Mouse (Mus musculus) forebrain, embryonic 13.5 days (tissue): ENCODE measurements around the gene Fam189a1. TPM values are rescaled to one million over a fixed set of nuclear protein-coding genes. Genes with fewer than 3 reads are reported as not detected.

Experiments used
- ATAC-seq: fragments of 200-750 bp; cut with Nextera tagmentation; 2 replicates; pipeline ENCODE4 v1.8.0; 2017
- H3K27ac ChIP-seq: fragments of 300-500 bp; sonication (generic); 2 replicates; pipeline ENCODE4 v1.5.1; 2015; ENCODE audit warnings: inconsistent platforms, mild to moderate bottlenecking, moderate library complexity
- H3K27me3 ChIP-seq: fragments of 300-500 bp; sonication (generic); 2 replicates; pipeline ENCODE4 v1.6.1; 2015; ENCODE audit warnings: mild to moderate bottlenecking, inconsistent platforms
- H3K36me3 ChIP-seq: fragments of 300-500 bp; sonication (generic); 2 replicates; pipeline ENCODE4 v1.6.1; 2015; ENCODE audit warnings: mild to moderate bottlenecking, inconsistent platforms; ENCODE audit not compliant: poor library complexity, severe bottlenecking
- H3K4me1 ChIP-seq: fragments of 300-500 bp; sonication (generic); 2 replicates; pipeline ENCODE4 v1.6.1; 2015; ENCODE audit warnings: inconsistent platforms
- H3K4me2 ChIP-seq: fragments of 300-500 bp; sonication (generic); 2 replicates; pipeline ENCODE4 v1.6.1; 2015; ENCODE audit warnings: inconsistent platforms, mild to moderate bottlenecking, moderate library complexity
- H3K4me3 ChIP-seq: fragments of 300-500 bp; sonication (generic); 2 replicates; pipeline ENCODE4 v1.5.1; 2015; ENCODE audit warnings: mild to moderate bottlenecking, inconsistent platforms
- H3K9ac ChIP-seq: fragments of 300-500 bp; sonication (generic); 2 replicates; pipeline ENCODE4 v1.6.1; 2015; ENCODE audit warnings: mild to moderate bottlenecking, inconsistent platforms
- H3K9me3 ChIP-seq: fragments of 300-500 bp; sonication (generic); replicated peaks from 2 replicates; pipeline ENCODE4 v1.6.1; 2016; ENCODE audit warnings: inconsistent platforms
- WGBS: fragments of 180-500 bp; shearing (Covaris S2); methylation state at CpG from one replicate; pipeline ENCODE4 v1.1.7; 2015; 5-methylcytosine and 5-hydroxymethylcytosine counted together
- polyA plus RNA-seq: library from polyadenylated mRNA; unstranded; fragments of >200 nt; fragmentation: Nextera tagmentation; extraction: Ambion mirVana; gene quantifications from 2 replicates; pipeline ENCODE4 v1.2.1, GENCODE M21; 2015

The Fam189a1 gene
- polyA plus RNA-seq, 1 experiment from 2014 or later = 3.0 TPM

DNA sequence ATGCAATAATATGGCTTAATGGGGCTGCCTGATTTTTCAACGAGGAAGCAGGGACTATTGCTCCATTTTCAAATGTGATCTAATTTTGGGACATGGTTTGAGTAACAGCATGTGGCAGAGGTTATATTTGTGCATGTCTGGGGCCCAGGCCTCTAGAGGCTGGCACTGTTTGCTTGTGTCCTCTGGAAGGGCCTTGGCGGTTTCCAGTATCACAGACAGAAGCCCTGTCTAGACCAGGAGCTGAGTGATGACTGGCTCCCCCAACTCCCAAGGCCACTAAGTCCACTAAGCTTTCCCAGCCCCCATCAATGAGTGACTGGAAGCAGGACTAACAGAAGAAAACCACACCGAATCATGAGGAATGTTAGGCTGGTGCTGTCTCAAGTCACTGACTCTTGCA is 265.2 kb downstream of the Fam189a1 start:
- Histone ChIP-seq H3K36me3 (no peaks in the 10 kb centered on the region), H3K27ac (no peak overlapping the region), H3K27me3 (peaks cover 5% of the 10 kb centered on the region; the same call in 1 of the 2 replicates), H3K4me3 (no peak overlapping the region), H3K4me2 (no peak overlapping the region), H3K9me3 (no peaks in the 10 kb centered on the region), H3K9ac (no peak overlapping the region), H3K4me1 (peaks cover 12% of the 10 kb centered on the region)
- 83% methylated on average over 3 of the region's 3 CpGs for WGBS
- no peak for ATAC-seq

DNA sequence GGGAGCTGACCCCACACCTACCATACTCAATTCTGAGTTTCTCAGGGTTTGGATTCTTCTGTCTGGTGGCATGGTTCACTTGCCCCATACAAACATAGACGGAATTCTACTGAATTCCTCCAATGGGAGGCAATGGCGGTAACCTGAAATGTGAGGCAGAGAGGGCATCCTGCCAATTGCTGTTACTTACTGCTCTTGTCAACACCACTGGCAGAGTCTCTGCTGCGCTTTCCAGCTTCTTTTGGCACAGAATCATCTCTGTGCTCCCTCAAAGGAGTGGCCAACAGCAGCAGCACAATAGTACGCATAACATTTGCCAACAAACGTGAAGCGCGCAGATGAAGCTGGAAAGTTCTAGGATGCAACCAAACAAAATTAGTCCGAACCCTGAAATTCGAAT is 266.5 kb downstream of the Fam189a1 start:
- Histone ChIP-seq H3K27me3 (peaks cover 5% of the 10 kb centered on the region; the same call in 1 of the 2 replicates), H3K4me3 (no peak overlapping the region), H3K9ac (no peak overlapping the region), H3K4me2 (no peak overlapping the region), H3K36me3 (no peaks in the 10 kb centered on the region), H3K4me1 (peaks cover 12% of the 10 kb centered on the region), H3K27ac (no peak overlapping the region), H3K9me3 (no peaks in the 10 kb centered on the region)
- peak; percentile 78; the same call in 1 of the 2 replicates for ATAC-seq
- WGBS = 70% methylated on average over 9 of the region's 9 CpGs

DNA sequence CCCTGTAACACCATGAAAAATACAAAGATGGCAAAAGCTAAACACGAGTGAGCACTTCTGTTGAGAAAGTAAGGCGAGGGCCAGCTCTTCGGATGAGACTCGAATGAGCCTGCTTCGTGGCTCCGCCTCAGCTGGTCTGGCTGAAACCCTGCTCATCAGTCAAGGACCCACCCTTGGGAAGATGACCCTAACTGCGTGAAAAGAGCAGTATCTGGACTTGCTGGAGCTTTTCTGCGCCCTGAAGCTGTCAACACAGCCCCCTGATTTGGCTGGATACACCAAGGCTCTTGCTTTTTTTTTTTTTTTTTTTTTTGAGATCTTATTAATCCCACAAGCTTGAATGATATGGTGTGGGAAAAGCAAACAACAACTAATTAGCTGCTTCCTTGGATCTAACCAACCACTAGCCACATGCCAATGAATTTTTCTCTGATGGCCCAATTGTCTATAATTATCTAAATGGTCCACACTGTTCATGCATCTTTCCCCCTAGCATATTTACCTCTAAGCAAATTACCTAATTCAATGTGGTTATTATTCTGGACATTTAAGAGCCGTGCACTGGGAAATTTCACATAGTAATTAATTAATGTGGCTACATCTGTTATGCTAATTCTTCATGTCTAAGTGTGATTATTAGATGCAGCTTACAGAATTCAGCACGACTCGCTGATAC is 272.0 kb downstream of the Fam189a1 start:
- Histone ChIP-seq H3K36me3 (no peaks in the 10 kb centered on the region), H3K4me3 (no peak overlapping the region), H3K4me2 (no peak overlapping the region), H3K27me3 (peaks cover 5% of the 10 kb centered on the region; the same call in 1 of the 2 replicates), H3K4me1 (peaks cover 20% of the 10 kb centered on the region), H3K27ac (no peak overlapping the region), H3K9ac (no peak overlapping the region), H3K9me3 (no peaks in the 10 kb centered on the region)
- 46% methylated on average over 11 of the region's 11 CpGs for WGBS
- ATAC-seq = peak; percentile 87

DNA sequence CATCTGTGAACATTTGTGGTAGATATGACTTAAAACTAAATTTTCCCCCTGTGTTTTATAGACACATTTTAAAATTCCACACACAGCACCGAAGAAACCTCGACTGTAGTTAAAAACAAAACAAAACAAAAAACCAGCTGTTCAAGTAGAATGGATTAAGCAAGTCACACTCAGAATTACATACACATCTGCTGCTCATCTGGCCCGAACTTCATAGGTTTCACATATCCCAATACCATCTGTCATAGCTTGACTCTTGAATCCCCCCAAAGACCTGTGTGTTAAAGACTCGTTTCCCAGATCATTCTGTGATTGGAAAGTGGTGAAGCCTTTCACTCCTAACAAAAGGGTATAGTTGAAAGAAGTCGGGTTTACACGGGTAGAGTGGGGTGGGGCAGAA is 274.1 kb downstream of the Fam189a1 start:
- 63% methylated on average over 6 of the region's 6 CpGs for WGBS
- peaks cover 20% of the 10 kb centered on the region for H3K4me1 ChIP-seq
- no peaks in the 10 kb centered on the region for H3K36me3 ChIP-seq
- no peaks in the 10 kb centered on the region for H3K9me3 ChIP-seq
- peaks cover 3% of the 10 kb centered on the region; the same call in 1 of the 2 replicates for H3K27me3 ChIP-seq
- no peak overlapping the region for H3K4me3 ChIP-seq
- no peak for ATAC-seq
- H3K4me2 ChIP-seq = no peak overlapping the region
- no peak overlapping the region for H3K9ac ChIP-seq
- H3K27ac ChIP-seq = no peak overlapping the region

DNA sequence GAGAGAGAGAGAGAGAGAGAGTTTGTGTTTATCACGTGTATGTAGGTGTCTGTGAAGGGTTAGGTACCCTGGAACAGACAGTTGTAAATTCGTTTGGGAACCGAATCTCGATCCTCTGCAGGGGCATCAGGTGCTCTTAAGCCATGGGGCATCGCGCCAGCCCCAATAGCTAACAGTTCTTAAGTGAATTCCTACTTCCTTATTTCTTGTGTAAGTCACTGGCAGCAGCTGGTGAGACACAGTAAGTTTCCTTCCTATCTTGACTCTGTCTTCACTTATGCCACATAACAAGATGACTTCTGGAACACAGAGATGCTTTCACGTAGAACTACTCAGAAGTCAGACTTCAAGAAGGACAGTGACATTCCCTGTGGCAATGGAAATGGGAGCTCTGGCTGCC is 275.0 kb downstream of the Fam189a1 start:
- no peaks in the 10 kb centered on the region for H3K9me3 ChIP-seq
- H3K4me1 ChIP-seq = peaks cover 20% of the 10 kb centered on the region
- H3K27me3 ChIP-seq = no peaks in the 10 kb centered on the region
- 81% methylated on average over 7 of the region's 7 CpGs for WGBS
- no peak overlapping the region for H3K27ac ChIP-seq
- H3K4me2 ChIP-seq = no peak overlapping the region
- no peak for ATAC-seq
- H3K4me3 ChIP-seq = no peak overlapping the region
- H3K9ac ChIP-seq = no peak overlapping the region
- H3K36me3 ChIP-seq = no peaks in the 10 kb centered on the region

DNA sequence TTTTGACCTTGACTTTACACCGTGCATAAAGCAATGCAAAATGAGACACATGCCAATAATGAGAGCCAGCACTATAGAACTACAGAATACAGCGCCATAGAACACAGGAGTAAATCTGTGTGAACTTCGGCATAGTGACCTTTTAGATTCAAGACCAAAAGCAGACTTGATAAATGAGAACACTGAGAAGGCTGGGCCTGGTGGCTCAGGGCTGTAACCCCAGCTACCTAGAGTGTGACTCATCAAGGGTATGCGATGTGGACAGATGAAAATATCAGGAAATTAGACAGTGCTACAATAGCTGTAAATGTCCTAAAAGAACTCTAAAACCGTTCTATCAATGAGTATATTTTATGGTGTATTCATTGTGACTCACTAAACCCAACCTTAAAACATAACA is 276.0 kb downstream of the Fam189a1 start:
- no peak for ATAC-seq
- H3K36me3 ChIP-seq = no peaks in the 10 kb centered on the region
- H3K9me3 ChIP-seq = no peaks in the 10 kb centered on the region
- 92% methylated on average over 5 of the region's 5 CpGs for WGBS
- H3K27me3 ChIP-seq = no peaks in the 10 kb centered on the region
- H3K4me1 ChIP-seq = peaks cover 18% of the 10 kb centered on the region
- no peak overlapping the region for H3K4me3 ChIP-seq
- no peak overlapping the region for H3K9ac ChIP-seq
- H3K27ac ChIP-seq = no peak overlapping the region
- no peak overlapping the region for H3K4me2 ChIP-seq

DNA sequence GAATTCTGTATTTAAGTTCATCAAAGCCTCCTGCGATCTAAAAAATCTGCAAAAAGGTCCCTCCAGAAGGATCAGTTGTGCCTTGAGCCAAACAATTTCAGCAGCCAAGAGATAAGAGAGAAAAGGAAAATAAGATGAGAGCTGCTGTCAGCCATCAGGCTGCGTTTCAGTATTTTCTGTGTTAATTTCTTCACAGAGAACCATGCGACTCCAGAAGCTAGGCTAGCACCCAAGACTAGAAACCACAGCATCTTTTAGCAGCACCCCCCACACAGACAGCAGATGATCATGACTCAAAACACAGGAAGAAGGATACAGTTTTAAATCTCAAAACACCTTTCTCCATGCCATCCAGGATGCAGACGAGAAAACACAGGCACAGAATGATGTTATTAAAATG is 281.4 kb downstream of the Fam189a1 start:
- Histone ChIP-seq H3K4me1 (peaks cover 19% of the 10 kb centered on the region), H3K36me3 (no peaks in the 10 kb centered on the region), H3K9me3 (no peaks in the 10 kb centered on the region), H3K4me3 (no peak overlapping the region), H3K27me3 (no peaks in the 10 kb centered on the region), H3K9ac (no peak overlapping the region), H3K27ac (no peak overlapping the region), H3K4me2 (no peak overlapping the region)
- 85% methylated on average over 4 of the region's 4 CpGs for WGBS
- ATAC-seq = no peak

DNA sequence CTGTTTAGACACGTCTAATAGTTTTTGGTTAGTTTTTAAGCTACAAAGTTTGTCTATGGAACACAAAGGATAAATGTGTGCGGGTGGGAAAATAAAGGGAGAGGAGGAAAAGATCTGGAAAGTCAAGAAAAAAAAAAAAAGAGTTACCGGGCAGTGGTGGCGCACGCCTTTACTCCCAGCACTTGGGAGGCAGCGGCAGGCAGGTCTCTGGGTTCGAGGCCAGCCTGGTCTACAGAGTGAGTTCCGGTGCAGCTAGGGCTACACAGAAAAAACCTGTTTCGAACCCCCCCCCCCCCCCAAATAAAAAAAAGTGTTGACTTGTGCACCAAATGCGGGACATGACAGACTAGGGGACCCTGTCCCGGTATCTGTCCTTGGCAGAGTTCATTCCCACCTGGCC is 283.1 kb downstream of the Fam189a1 start:
- 36% methylated on average over 11 of the region's 11 CpGs for WGBS
- peak; percentile 4 for ATAC-seq
- no peaks in the 10 kb centered on the region for H3K9me3 ChIP-seq
- peak overlapping the region; percentile 83 for H3K4me2 ChIP-seq
- H3K4me1 ChIP-seq = peaks cover 34% of the 10 kb centered on the region
- H3K9ac ChIP-seq = no peak overlapping the region
- peak overlapping the region; percentile 72 for H3K27ac ChIP-seq
- H3K27me3 ChIP-seq = no peaks in the 10 kb centered on the region
- peak overlapping the region; percentile 84 for H3K4me3 ChIP-seq
- no peaks in the 10 kb centered on the region for H3K36me3 ChIP-seq

DNA sequence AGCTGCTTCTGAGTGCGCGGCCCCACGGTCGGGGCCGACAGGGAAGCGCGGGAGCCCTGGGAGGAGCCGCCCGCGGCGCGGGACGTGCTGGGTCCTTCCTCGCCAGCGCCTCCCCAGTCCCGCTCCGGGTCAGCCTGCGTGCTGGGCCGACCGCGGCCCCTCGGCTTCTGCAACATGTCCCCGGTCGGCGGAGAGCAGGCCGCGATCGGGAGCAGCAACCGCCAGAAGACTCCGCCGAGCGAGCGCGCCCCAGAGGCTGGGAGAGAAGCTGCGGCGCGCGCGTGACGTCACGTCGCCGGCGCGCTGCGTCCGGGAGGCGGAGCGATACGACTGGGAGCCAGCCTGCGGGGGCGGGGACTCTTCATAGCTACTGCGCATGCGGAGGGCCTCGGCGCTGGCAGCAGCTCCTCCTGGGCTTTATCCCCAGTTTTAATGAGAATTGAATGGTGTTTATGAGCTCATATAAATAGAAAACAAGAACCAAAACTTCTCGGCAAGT is 283.6 kb downstream of the Fam189a1 start, which contains the start of gene Nsmce3:
Nsmce3 (minus strand) TSS at position 255 of the 499 bp plus-strand sequence.
- no peaks in the 10 kb centered on the region for H3K27me3 ChIP-seq
- no peaks in the 10 kb centered on the region for H3K36me3 ChIP-seq
- no peaks in the 10 kb centered on the region for H3K9me3 ChIP-seq
- H3K4me2 ChIP-seq = peak within 1 kb of the TSS; percentile 83
- H3K9ac ChIP-seq = peak within 1 kb of the TSS; percentile 94
- H3K4me3 ChIP-seq = peak within 1 kb of the TSS; percentile 84
- WGBS = under 1% methylated on average over 42 of the region's 57 CpGs
- peak; percentile 95 for ATAC-seq
- H3K27ac ChIP-seq = peak within 1 kb of the TSS; percentile 96
- H3K4me1 ChIP-seq = peaks cover 35% of the 10 kb centered on the region

DNA sequence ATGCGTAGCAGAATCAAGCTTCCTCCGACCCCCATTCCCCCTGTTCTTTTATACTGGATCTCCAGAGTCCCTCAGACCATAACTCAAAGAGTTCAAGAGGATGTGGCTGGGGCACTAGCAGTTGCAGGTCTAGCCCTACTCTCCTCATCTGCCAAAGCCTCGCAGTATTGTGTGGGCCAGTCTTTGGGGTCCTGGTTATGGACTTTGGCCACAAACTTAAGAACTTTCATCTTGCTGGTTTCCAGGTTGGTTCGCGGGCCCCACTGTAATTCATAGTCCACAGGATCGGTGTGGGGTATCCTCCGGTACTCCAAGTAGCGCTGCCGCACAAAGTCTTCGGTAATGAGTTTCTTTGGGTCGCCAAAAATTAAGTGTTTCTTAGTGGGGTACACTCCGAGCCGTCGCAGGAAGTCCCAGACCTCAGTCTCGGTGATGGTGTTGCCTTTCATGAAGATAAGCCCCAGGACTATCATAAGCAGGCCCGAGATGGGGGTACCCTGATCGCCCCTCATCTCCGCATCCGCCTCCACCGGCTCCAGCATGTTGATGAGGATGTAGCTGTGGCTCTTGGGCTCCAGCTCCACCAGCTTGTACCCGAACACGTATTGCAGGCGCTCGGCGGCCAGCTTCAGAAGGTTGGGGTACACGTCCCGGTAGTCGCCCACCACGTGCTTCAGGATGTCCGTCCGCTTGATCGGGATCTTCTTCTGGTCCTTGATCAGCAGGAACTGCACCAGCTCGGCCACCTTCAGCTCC is 284.2 kb downstream of the Fam189a1 start:
- peak overlapping the region; percentile 83 for H3K4me2 ChIP-seq
- no peaks in the 10 kb centered on the region for H3K36me3 ChIP-seq
- no peaks in the 10 kb centered on the region for H3K27me3 ChIP-seq
- 1% methylated on average over 33 of the region's 33 CpGs for WGBS
- peak overlapping the region; percentile 96 for H3K27ac ChIP-seq
- H3K9me3 ChIP-seq = no peaks in the 10 kb centered on the region
- H3K4me1 ChIP-seq = peaks cover 35% of the 10 kb centered on the region
- peak overlapping the region; percentile 84 for H3K4me3 ChIP-seq
- H3K9ac ChIP-seq = peak overlapping the region; percentile 94
- ATAC-seq = peak; percentile 56

DNA sequence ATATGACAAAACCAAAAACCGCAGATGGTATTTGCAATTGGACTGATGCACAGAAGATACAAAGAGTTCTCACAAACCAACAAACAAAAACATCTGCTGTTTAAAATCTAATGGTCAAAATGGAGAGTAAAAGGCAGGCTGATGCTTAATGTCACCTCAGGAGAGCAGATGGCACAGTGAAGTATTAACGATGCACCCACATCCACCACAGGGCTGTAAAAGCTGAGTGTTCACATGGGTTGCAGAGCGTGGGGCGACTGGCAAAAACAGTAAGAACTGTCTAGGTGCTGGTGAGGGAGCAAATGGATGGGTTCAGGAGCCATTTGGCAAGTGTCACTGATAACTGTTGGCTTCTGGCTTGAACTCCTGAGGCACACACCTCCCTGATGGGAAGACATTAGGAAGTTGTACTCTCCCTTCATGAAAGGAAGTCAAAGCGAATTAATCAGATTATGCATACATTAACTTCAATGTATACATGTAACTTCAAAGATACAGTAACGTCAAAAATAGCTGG is 286.8 kb downstream of the Fam189a1 start:
- Histone ChIP-seq H3K4me3 (no peak overlapping the region), H3K36me3 (no peaks in the 10 kb centered on the region), H3K27me3 (no peaks in the 10 kb centered on the region), H3K9ac (no peak overlapping the region), H3K9me3 (no peaks in the 10 kb centered on the region), H3K4me1 (peaks cover 35% of the 10 kb centered on the region), H3K27ac (no peak overlapping the region), H3K4me2 (peak overlapping the region; percentile 54)
- ATAC-seq = no peak
- 85% methylated on average over 6 of the region's 6 CpGs for WGBS

DNA sequence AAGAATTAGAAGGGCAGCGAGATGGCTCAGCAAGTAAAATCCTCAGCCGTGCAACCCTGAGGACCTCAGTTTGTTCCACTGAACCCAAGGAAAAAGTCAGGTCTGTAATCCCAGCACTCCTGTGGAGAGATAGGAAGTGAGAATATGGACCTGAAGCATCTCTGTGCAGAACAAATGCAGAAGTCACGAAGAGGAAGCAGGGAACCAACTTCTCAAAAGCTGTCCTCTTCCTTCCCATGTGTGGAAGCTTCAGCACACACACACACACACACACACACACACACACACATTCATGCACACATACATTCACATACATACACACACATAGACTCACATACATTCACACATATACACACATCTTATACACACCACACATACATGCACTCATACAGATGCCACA is 292.8 kb downstream of the Fam189a1 start:
- no peaks in the 10 kb centered on the region for H3K9me3 ChIP-seq
- no peaks in the 10 kb centered on the region for H3K36me3 ChIP-seq
- no peak overlapping the region for H3K9ac ChIP-seq
- H3K27me3 ChIP-seq = no peaks in the 10 kb centered on the region
- no peak for ATAC-seq
- H3K27ac ChIP-seq = no peak overlapping the region
- H3K4me2 ChIP-seq = no peak overlapping the region
- WGBS = 73% methylated on average over 3 of the region's 3 CpGs
- no peak overlapping the region for H3K4me3 ChIP-seq
- H3K4me1 ChIP-seq = peaks cover 4% of the 10 kb centered on the region; the same call in 1 of the 2 replicates
